Mouse (Mus musculus) lung, adult 2 months (tissue): ENCODE results near the gene Kif21b. TPM values are rescaled to one million over a fixed set of nuclear protein-coding genes. Genes with fewer than 3 reads are reported as not detected.

Source experiments
- DNase-seq: peaks from one replicate; pipeline ENCODE4 v3.0.0; 2022
- H3K4me1 ChIP-seq: fragments of 200-500 bp; 2 replicates; pipeline ENCODE4 v1.6.1; 2011; ENCODE audit warnings: low read length; ENCODE audit not compliant: control insufficient read depth, insufficient read depth
- H3K4me3 ChIP-seq: fragments of 200-500 bp; replicated peaks from 2 replicates; pipeline ENCODE3; 2011; ENCODE audit warnings: low read depth, mild to moderate bottlenecking, control low read depth, low read length; ENCODE audit errors: extremely low read depth
- CTCF ChIP-seq: fragments of 200-500 bp; IDR thresholded peaks from 2 replicates; pipeline ENCODE4 v1.5.1; 2011; ENCODE audit warnings: mild to moderate bottlenecking, low read length, control low read depth; ENCODE audit not compliant: insufficient read depth
- POLR2A ChIP-seq: fragments of 200-500 bp; IDR thresholded peaks from 2 replicates; pipeline ENCODE4 v1.6.1; 2011; ENCODE audit warnings: low read depth, mild to moderate bottlenecking, control low read depth, low read length, borderline replicate concordance; ENCODE audit errors: extremely low read depth
- WGBS: fragments of 180-500 bp; shearing (Covaris S2); methylation state at CpG from one replicate; pipeline ENCODE4 v1.1.7; 2018; 5-methylcytosine and 5-hydroxymethylcytosine counted together
- polyA plus RNA-seq: library from polyadenylated mRNA; depleted of rRNA; stranded (reverse); fragments of >200 nt; gene quantifications from 2 replicates; pipeline ENCODE4 v1.2.3, GENCODE M21; 2012

Gene Kif21b
- polyA plus RNA-seq, 1 experiment: 14.4 TPM

DNA sequence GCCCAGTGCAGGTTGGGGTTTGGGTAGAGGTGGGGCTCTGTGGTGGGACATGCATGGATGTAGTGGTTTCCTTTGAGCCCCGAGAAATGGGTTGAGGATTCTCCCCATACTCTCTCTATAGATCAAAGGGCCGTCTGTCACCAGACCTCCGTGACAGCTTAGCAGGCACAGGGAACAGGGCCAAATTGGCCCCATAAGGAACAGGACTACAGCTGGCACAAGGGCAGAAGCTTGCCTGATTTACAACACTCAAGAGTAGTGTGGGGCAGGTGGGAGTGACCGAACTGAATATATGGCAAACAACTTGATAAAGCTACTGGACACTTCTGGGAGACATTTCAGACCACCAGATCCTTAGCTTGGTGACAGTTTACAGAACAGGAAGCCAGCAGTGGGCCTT lies 26.4 kb upstream of the Kif21b start:
- WGBS: 51% methylated on average over 4 of the region's 4 CpGs
- no peak for TF ChIP-seq CTCF
- no peak for TF ChIP-seq POLR2A
- DNase-seq: no peak

DNA sequence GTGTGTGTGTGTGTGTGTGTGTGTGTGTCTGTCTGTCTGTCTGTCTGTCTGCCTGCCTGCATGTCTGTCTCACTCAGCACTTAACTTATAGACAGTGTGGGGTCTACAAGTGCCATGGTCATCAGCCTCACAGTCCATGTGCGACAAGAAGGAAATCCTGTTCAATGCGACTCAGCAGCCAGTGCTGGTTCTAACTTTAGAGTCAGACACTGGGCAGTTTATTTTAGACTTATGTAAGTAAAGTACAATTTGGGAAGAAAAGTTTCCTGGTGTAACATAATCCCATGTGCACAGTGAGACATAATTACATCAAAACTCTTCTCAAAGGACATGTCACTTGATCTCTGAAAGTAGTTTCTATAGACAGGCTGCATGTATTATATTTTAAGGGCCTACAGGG lies 21.7 kb upstream of the Kif21b start:
- WGBS: 33% methylated on average over 2 of the region's 2 CpGs
- no peak for DNase-seq
- Histone ChIP-seq H3K4me3 (no peak overlapping the region), H3K4me1 (no peaks in the 10 kb centered on the region)
- TF ChIP-seq CTCF (no peak), POLR2A (no peak)

More for the DNA sequence above, 26.4 kb upstream of the Kif21b start:
- Histone ChIP-seq H3K4me1 (no peaks in the 10 kb centered on the region), H3K4me3 (no peak overlapping the region)

DNA sequence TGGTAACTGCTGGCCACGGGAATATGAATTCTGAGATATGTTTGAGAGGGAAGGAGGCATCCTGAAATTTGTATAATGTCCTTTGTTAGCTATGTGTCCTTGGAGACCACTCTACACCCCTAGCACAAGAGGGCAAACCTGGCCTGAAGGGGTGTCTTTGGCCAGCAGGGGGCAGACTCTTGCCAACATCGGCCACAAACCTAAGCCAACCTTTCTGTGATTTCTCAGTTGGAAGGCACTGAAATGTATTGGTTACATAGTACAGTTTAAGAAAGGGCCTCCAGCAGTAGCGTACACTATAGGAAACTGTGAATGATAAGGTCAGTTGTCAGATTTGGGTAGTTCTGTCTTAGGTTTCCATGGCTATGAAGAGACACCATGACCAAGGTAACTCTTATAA lies 15.0 kb upstream of the Kif21b start:
- no peak for TF ChIP-seq POLR2A
- TF ChIP-seq CTCF: peak; percentile 85
- 20% methylated on average over 3 of the region's 3 CpGs for WGBS
- Histone ChIP-seq H3K4me1 (no peaks in the 10 kb centered on the region), H3K4me3 (no peak overlapping the region)
- DNase-seq: peak; percentile 62

DNA sequence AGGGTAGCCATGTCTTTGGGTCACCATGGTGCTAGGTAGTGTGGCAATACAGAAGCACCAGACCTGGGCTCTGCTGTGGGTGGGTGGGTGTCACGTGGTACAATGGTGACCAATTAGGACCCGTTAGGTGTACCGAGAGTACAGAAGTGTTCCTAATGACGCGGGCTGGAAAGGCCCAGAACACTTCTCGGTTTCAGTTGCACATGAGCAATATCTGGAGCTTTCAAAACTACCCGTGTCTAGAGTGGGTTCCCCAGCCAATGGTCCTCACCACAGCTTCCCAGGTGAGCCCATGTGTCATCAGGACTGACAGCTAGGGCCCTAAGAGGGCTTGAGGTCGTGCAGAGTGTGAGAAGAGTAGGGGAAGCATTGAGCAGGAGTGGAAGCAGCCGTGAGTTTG lies 14.1 kb upstream of the Kif21b start:
- DNase-seq: no peak
- TF ChIP-seq POLR2A (no peak), CTCF (no peak)
- Histone ChIP-seq H3K4me1 (no peaks in the 10 kb centered on the region), H3K4me3 (no peak overlapping the region)
- WGBS: 79% methylated on average over 9 of the region's 9 CpGs

DNA sequence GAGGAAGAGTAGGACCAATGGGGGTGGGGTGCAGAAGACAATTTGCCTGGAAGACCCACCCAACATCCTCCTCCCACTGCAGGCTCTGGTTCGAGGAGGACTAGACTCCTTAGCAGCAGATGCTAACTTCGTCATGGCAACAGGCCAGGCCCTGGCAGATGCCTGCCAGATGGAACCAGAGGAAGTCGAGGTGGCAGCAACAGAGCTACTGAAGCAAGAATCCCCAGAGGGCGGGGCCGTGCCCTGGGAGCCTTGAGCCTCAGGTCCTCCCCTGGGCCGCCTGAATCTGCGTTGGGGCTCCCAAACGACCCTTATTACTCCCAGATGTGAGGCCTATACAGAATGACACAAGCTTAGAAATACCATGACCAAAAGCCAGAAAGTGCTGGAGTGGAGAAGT lies 12.3 kb upstream of the Kif21b start:
- Histone ChIP-seq H3K4me1 (no peaks in the 10 kb centered on the region), H3K4me3 (no peak overlapping the region)
- no peak for TF ChIP-seq POLR2A
- no peak for TF ChIP-seq CTCF
- 53% methylated on average over 8 of the region's 8 CpGs for WGBS
- no peak for DNase-seq

DNA sequence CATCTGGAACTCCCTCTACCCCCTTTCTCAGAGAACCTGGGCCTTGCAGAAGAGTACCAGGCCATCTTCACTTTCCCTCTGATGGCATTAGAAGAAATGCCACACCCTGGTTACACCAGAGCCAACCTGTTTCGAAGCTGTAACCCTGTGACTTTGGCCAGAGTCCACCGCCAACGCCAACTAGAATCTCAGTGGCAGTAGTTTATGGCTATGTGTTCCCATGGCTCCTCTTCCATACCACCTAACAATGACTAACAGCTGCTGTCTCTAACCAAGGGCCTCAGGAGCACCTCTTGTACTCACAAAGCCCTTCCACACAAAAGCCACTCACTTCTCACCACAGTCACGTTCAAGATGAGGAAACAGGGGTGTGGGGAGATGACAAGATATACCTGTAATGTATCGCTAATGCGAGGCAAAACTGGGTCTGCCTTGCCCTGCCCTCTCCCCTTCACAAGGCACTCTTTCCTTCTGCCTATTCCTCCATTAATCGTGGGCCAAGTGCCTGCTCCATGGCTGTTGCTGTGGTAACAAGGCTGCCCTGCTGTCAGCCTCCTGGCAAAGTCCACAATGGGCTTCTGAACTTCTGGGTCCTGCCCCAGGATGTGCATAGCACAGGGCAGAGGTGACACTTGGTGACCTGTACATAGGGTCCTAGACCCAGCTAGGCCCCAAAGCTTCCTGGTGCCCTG lies 11.5 kb upstream of the Kif21b start:
- Histone ChIP-seq H3K4me1 (no peaks in the 10 kb centered on the region), H3K4me3 (no peak overlapping the region)
- DNase-seq: no peak
- no peak for TF ChIP-seq POLR2A
- TF ChIP-seq CTCF: no peak
- WGBS: 77% methylated on average over 7 of the region's 7 CpGs

DNA sequence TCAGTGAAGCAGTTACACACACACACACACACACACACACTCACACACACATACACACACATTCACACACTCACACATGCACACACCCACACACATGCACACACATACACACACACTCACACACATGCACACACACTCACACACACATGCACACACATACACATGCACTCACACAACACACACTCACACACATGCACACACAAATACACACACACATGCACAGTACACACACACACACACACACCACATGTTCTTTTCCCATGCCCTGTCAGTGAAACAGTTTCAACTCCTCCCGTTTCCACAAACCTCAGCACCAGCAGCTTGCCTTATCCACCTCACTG lies 11.0 kb upstream of the Kif21b start:
- TF ChIP-seq CTCF (no peak), POLR2A (no peak)
- no peak overlapping the region for H3K4me3 ChIP-seq
- DNase-seq: no peak
- H3K4me1 ChIP-seq: no peaks in the 10 kb centered on the region
- WGBS: 54% methylated on average over 1 of the region's 1 CpGs

DNA sequence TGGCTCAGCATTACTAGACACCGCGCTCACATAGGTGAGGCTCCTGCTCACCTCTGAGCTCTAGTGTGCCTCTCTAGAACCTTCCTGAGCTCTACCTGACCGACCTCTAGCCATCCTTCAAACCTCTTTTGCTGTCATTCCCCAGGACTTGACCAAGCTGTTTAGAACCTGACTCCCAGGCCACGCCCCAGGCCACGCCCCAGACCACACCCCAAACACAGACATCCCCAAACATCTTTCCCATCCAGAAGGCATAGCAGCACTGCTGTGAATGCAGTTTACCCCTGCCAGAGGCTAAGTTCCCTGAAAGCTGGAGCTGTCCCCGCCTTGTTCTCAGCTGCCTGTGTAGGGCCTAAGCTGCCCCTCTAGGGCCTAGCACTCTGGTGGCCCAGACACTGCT lies 10.4 kb upstream of the Kif21b start:
- no peak for TF ChIP-seq POLR2A
- no peaks in the 10 kb centered on the region for H3K4me1 ChIP-seq
- no peak overlapping the region for H3K4me3 ChIP-seq
- no peak for DNase-seq
- 64% methylated on average over 6 of the region's 6 CpGs for WGBS

DNA sequence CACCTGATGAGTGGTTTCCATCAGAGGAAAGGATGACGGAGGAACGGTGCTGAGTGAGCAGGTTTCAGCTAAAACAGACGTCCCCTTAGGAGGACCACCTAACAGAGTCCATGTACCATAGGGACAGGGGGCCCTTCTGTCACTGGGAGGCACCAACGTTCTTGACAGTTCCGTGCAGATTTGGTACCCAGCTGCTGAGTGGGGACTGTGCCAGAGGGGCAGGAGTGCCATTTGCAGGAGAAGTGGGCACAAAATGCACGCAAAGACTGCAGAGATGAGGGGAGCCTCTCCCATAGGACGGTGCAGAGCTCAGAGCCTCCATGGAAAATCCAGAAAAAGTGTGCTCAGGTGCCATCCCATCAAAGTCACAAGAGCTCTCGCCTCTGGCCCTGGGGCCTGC lies 9.2 kb upstream of the Kif21b start:
- no peak for DNase-seq
- peaks cover 3% of the 10 kb centered on the region; the same call in 1 of the 2 replicates for H3K4me1 ChIP-seq
- H3K4me3 ChIP-seq: no peak overlapping the region
- TF ChIP-seq CTCF (no peak), POLR2A (no peak)
- WGBS: 94% methylated on average over 8 of the region's 8 CpGs

DNA sequence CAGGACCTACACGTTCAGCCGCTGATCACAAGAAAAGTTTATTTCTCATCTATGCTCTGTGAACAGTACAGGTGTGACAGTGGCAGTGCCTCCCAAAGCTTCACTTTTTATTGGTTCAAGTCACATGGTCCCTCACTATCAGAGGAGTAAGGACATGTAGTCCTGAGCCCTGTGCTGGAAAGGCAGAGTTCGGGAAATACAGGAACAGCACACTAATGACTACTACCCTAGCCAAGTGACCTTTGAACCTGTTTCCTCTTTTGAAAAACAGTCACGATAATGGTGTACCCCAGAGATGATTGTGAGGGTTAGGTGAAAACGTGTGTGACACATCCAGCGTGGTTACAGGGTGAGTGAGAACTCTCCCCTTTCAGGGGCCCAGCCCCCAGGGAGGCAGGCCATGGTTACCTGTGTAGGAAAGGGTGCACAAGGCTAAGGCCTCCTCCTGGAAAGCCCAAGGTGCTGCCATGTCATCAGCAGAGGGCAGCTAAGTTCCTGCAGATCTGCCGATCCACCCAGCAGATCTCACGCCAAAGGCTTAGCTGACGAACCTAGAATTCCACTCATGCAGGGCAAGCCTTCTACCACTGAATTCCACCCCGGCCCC lies 4.9 kb upstream of the Kif21b start:
- 75% methylated on average over 10 of the region's 10 CpGs for WGBS
- TF ChIP-seq CTCF: no peak
- no peak for TF ChIP-seq POLR2A
- H3K4me3 ChIP-seq: no peak overlapping the region
- DNase-seq: no peak
- peaks cover 12% of the 10 kb centered on the region for H3K4me1 ChIP-seq
